Mouse (Mus musculus) hindbrain, embryonic 16.5 days (tissue): ENCODE results near the gene Arhgap30. TPM values are rescaled to one million over a fixed set of nuclear protein-coding genes. Genes with fewer than 3 reads are reported as not detected.
A peak's percentile ranks its signal among the peaks of the same experiment; 100 is the strongest.

Source experiments
- ATAC-seq: fragments of 200-750 bp; cut with Nextera tagmentation; 2 replicates; pipeline ENCODE4 v1.8.0; 2017; ENCODE audit warnings: moderate TSS enrichment, moderate library complexity
- H3K27ac ChIP-seq: fragments of 300-500 bp; sonication (generic); 2 replicates; pipeline ENCODE4 v1.5.1; 2014; ENCODE audit warnings: low read depth, mild to moderate bottlenecking, control low read depth, low read length, moderate library complexity
- H3K27me3 ChIP-seq: fragments of 300-500 bp; sonication (generic); replicated peaks from 2 replicates; pipeline ENCODE4 v1.6.1; 2014; ENCODE audit warnings: low read length; ENCODE audit not compliant: control insufficient read depth, insufficient read depth
- H3K36me3 ChIP-seq: fragments of 300-500 bp; sonication (generic); 2 replicates; pipeline ENCODE4 v1.6.1; 2014; ENCODE audit warnings: mild to moderate bottlenecking, low read length, moderate library complexity, mixed read lengths; ENCODE audit not compliant: control insufficient read depth, insufficient read depth
- H3K4me1 ChIP-seq: fragments of 300-500 bp; sonication (generic); 2 replicates; pipeline ENCODE4 v1.6.1; 2014; ENCODE audit warnings: low read depth, low read length; ENCODE audit not compliant: control insufficient read depth, insufficient read depth
- H3K4me2 ChIP-seq: fragments of 300-500 bp; sonication (generic); 2 replicates; pipeline ENCODE4 v1.6.1; 2014; ENCODE audit warnings: mild to moderate bottlenecking, low read length, control low read depth, moderate library complexity
- H3K4me3 ChIP-seq: fragments of 300-500 bp; sonication (generic); 2 replicates; pipeline ENCODE4 v1.5.1; 2014; ENCODE audit warnings: mild to moderate bottlenecking, low read length, control low read depth, moderate library complexity
- H3K9ac ChIP-seq: fragments of 300-500 bp; sonication (generic); 2 replicates; pipeline ENCODE4 v1.6.1; 2014; ENCODE audit warnings: low read depth, mild to moderate bottlenecking, control low read depth, low read length, moderate library complexity
- H3K9me3 ChIP-seq: fragments of 300-500 bp; sonication (generic); 2 replicates; pipeline ENCODE4 v1.6.1; 2014; ENCODE audit warnings: mild to moderate bottlenecking, low read length, moderate library complexity; ENCODE audit not compliant: control insufficient read depth
- WGBS: fragments of 180-500 bp; shearing (Covaris S2); extraction: QIAGEN DNeasy Blood & Tissue Kit; methylation state at CpG from one replicate; pipeline ENCODE4 v1.1.7; 2014; 5-methylcytosine and 5-hydroxymethylcytosine counted together
- polyA plus RNA-seq: library from polyadenylated mRNA; unstranded; fragments of >200 nt; fragmentation: Nextera tagmentation; extraction: Ambion mirVana; gene quantifications from 2 replicates; pipeline ENCODE4 v1.2.1, GENCODE M21; 2015

The Arhgap30 gene
- polyA plus RNA-seq, 1 experiment from 2014 or later, result 0.73 TPM

- Histone ChIP-seq H3K9me3 (peaks cover 3% of the 10 kb centered on the region), H3K9ac (no peak overlapping the region), H3K27ac (no peak overlapping the region), H3K36me3 (no peaks in the 10 kb centered on the region), H3K4me3 (no peak overlapping the region), H3K4me2 (no peak overlapping the region), H3K27me3 (no peaks in the 10 kb centered on the region), H3K4me1 (no peaks in the 10 kb centered on the region)
- ATAC-seq, result no peak
- WGBS, result 76% methylated on average over 10 of the region's 10 CpGs
Measured at GRCm38 (mm10) chr1:171447692-171448091, 58.9 kb downstream of the Arhgap30 start.

- Histone ChIP-seq H3K4me3 (no peak overlapping the region), H3K27me3 (no peaks in the 10 kb centered on the region), H3K4me1 (no peaks in the 10 kb centered on the region), H3K27ac (no peak overlapping the region), H3K4me2 (no peak overlapping the region), H3K9me3 (no peaks in the 10 kb centered on the region), H3K36me3 (no peaks in the 10 kb centered on the region), H3K9ac (no peak overlapping the region)
- 86% methylated on average over 11 of the region's 11 CpGs for whole genome bisulfite sequencing
- ATAC-seq, result no peak
Measured at GRCm38 (mm10) chr1:171450062-171450461, 61.3 kb downstream of the Arhgap30 start.

- Histone ChIP-seq H3K36me3 (no peaks in the 10 kb centered on the region), H3K27ac (no peak overlapping the region), H3K27me3 (no peaks in the 10 kb centered on the region), H3K4me2 (no peak overlapping the region), H3K9ac (no peak overlapping the region), H3K4me1 (no peaks in the 10 kb centered on the region), H3K4me3 (no peak overlapping the region), H3K9me3 (no peaks in the 10 kb centered on the region)
- ATAC-seq, result no peak
- WGBS, result 85% methylated on average over 10 of the region's 10 CpGs
Measured at GRCm38 (mm10) chr1:171451001-171451400, 62.2 kb downstream of the Arhgap30 start.

- Histone ChIP-seq H3K9ac (no peak overlapping the region), H3K36me3 (no peaks in the 10 kb centered on the region), H3K4me2 (no peak overlapping the region), H3K4me1 (no peaks in the 10 kb centered on the region), H3K27me3 (no peaks in the 10 kb centered on the region), H3K9me3 (no peaks in the 10 kb centered on the region), H3K4me3 (no peak overlapping the region), H3K27ac (no peak overlapping the region)
- ATAC-seq, result no peak
- WGBS, result 75% methylated on average over 5 of the region's 5 CpGs
Measured at GRCm38 (mm10) chr1:171452522-171452921, 63.8 kb downstream of the Arhgap30 start.

GRCm38 (mm10) chr1:171452923-171453322, 64.2 kb downstream of the Arhgap30 start:
- WGBS, result 90% methylated on average over 5 of the region's 5 CpGs
- no peaks in the 10 kb centered on the region for H3K9me3 ChIP-seq

GRCm38 (mm10) chr1:171454926-171455325, 66.2 kb downstream of the Arhgap30 start:
- H3K4me1 ChIP-seq, result peaks cover 2% of the 10 kb centered on the region; the same call in 1 of the 2 replicates
- no peak overlapping the region for H3K4me2 ChIP-seq
- no peaks in the 10 kb centered on the region for H3K27me3 ChIP-seq
- WGBS, result 90% methylated on average over 6 of the region's 6 CpGs
- H3K9me3 ChIP-seq, result no peaks in the 10 kb centered on the region
- no peak for ATAC-seq
- no peak overlapping the region for H3K9ac ChIP-seq
- H3K4me3 ChIP-seq, result no peak overlapping the region
- no peak overlapping the region for H3K27ac ChIP-seq
- no peaks in the 10 kb centered on the region for H3K36me3 ChIP-seq

More at GRCm38 (mm10) chr1:171452923-171453322, 64.2 kb downstream of the Arhgap30 start:
- no peak overlapping the region for H3K4me2 ChIP-seq
- H3K4me3 ChIP-seq, result no peak overlapping the region
- H3K4me1 ChIP-seq, result no peaks in the 10 kb centered on the region
- no peaks in the 10 kb centered on the region for H3K27me3 ChIP-seq
- H3K9ac ChIP-seq, result no peak overlapping the region
- no peaks in the 10 kb centered on the region for H3K36me3 ChIP-seq
- ATAC-seq, result no peak
- no peak overlapping the region for H3K27ac ChIP-seq

GRCm38 (mm10) chr1:171457568-171457967, 68.8 kb downstream of the Arhgap30 start:
- WGBS, result 97% methylated on average over 1 of the region's 1 CpGs
- ATAC-seq, result no peak
- no peaks in the 10 kb centered on the region for H3K27me3 ChIP-seq
- H3K4me1 ChIP-seq, result peaks cover 2% of the 10 kb centered on the region; the same call in 1 of the 2 replicates
- no peak overlapping the region for H3K9ac ChIP-seq
- H3K27ac ChIP-seq, result no peak overlapping the region
- no peaks in the 10 kb centered on the region for H3K36me3 ChIP-seq
- no peak overlapping the region for H3K4me2 ChIP-seq
- H3K4me3 ChIP-seq, result no peak overlapping the region
- no peaks in the 10 kb centered on the region for H3K9me3 ChIP-seq

- Histone ChIP-seq H3K4me3 (no peak overlapping the region), H3K9ac (no peak overlapping the region), H3K27ac (no peak overlapping the region), H3K4me2 (peak overlapping the region; percentile 20; the same call in 1 of the 2 replicates), H3K27me3 (no peaks in the 10 kb centered on the region), H3K4me1 (peaks cover 2% of the 10 kb centered on the region; the same call in 1 of the 2 replicates), H3K9me3 (no peaks in the 10 kb centered on the region), H3K36me3 (no peaks in the 10 kb centered on the region)
- no peak for ATAC-seq
- 43% methylated on average over 5 of the region's 5 CpGs for WGBS
Measured at GRCm38 (mm10) chr1:171459791-171460190, 71.0 kb downstream of the Arhgap30 start.
